Mouse (Mus musculus) bone marrow macrophage, adult 2 months (primary cell): ENCODE measurements around the gene Kif21a.

Source experiments
- CTCF ChIP-seq: IDR thresholded peaks from 2 replicates; pipeline ENCODE4 v1.5.1; 2012; ENCODE audit warnings: low read depth, mild to moderate bottlenecking, low read length, moderate library complexity
- POLR2A ChIP-seq: IDR thresholded peaks from 2 replicates; pipeline ENCODE4 v1.6.1; 2012; ENCODE audit warnings: mild to moderate bottlenecking, low read depth, low read length, borderline replicate concordance

DNA sequence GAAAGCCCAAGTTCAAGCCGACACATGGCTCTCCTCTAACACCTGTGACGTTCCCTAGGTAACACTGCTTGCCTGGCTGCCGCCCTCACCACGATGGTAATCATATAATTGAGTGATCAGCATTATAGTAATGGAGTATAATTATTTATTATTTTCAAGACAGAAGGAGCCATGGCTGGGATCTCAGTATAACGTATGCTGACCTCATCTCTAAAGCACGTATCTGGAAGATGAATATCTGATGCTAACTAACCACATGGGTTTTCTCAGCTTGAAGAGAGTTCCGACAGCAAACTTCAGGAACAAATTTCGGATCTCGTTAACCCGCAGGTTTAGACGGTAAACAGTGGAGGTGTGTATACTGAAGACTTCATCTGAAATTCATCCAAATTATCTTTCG lies 33.4 kb downstream of the Kif21a start:
- TF ChIP-seq POLR2A, result no peak
- TF ChIP-seq CTCF, result no peak
